Mouse (Mus musculus) adrenal gland, postnatal 4 days (tissue): ENCODE measurements at regions not wholly inside any gene's neighbourhood (a gene's known extent, or its start where the extent isn't known, plus 50 kb on each side); places are given as distances from the start of the nearest gene placed in this dataset.

Experiments used
- DNase-seq, 2 experiments: peaks; one replicate each; pipeline ENCODE4 v3.0.0; 2021 to 2022; ENCODE audit warnings: low spot score in 2 of 2, mixed read lengths in 2 of 2

DNA sequence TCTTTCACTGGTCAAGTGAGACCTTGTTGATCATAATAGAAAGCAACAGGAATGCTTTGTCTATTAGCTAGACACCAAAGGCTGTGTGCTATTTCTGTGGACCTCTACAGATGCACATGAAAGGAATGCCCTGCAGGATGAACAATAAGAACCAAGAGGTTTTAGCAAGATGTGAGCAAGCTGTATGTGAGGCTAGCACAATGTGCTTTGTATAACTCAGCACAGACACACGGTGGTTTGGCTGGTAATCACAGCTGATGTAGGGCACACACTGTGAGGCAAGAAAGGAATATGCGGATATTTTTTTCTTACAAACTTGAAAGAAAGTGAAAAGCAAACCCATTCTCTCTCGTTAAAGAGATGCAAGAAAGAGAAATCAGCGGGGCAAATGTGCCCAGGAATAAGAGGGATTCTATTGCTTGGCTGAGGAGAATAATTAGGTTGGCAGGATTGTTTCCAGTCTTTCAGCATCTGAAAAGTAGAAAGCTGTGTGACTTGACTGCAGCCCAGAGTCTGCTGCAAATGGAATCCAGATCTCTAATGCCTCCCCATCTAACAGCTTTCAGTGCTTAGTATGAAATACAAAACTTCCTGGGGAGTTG is 2476.1 kb upstream of the Gm6569 start:
- DNase-seq: no peak

DNA sequence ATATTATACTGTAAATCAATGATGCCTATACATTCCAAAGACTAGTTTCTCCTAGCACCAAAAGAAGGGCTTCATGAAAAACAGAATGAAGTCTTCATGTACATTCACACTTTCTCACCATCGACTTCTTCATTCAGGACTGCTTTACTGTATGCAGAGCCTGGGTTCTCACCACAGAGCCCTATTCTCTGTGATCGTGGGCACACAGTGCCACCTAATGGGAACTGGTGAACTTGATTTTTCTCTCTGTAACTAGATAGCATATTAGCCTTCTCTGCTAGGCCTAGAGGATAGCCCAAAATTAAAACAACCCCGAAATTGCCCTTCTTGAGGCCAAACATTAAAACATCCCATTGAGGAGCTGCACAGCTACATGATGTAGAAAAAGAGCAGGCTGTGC is 2458.6 kb upstream of the Gm6569 start:
- DNase-seq: no peak
